Mouse (Mus musculus) midbrain, embryonic 15.5 days (tissue): ENCODE measurements around the gene Gm10300. TPM values are rescaled to one million over a fixed set of nuclear protein-coding genes. Genes with fewer than 3 reads are reported as not detected.

Source experiments
- ATAC-seq: fragments of 200-750 bp; cut with Nextera tagmentation; replicated peaks from 2 replicates; pipeline ENCODE4 v1.8.0; 2017; ENCODE audit warnings: moderate TSS enrichment
- H3K27ac ChIP-seq: fragments of 300-500 bp; sonication (generic); 2 replicates; pipeline ENCODE4 v1.5.1; 2015; ENCODE audit warnings: mild to moderate bottlenecking, inconsistent platforms
- H3K27me3 ChIP-seq: fragments of 300-500 bp; sonication (generic); replicated peaks from 2 replicates; pipeline ENCODE4 v1.6.1; 2015; ENCODE audit warnings: inconsistent platforms
- H3K36me3 ChIP-seq: fragments of 300-500 bp; sonication (generic); replicated peaks from 2 replicates; pipeline ENCODE4 v1.6.1; 2015; ENCODE audit warnings: inconsistent platforms
- H3K4me1 ChIP-seq: fragments of 300-500 bp; sonication (generic); 2 replicates; pipeline ENCODE4 v1.6.1; 2015; ENCODE audit warnings: inconsistent platforms
- H3K4me2 ChIP-seq: fragments of 300-500 bp; sonication (generic); 2 replicates; pipeline ENCODE4 v1.6.1; 2015; ENCODE audit warnings: inconsistent platforms, mild to moderate bottlenecking, moderate library complexity
- H3K4me3 ChIP-seq: fragments of 300-500 bp; sonication (generic); 2 replicates; pipeline ENCODE4 v1.5.1; 2015; ENCODE audit warnings: mild to moderate bottlenecking, inconsistent platforms
- H3K9ac ChIP-seq: fragments of 300-500 bp; sonication (generic); 2 replicates; pipeline ENCODE4 v1.6.1; 2015; ENCODE audit warnings: mild to moderate bottlenecking, inconsistent platforms
- H3K9me3 ChIP-seq: fragments of 300-500 bp; sonication (generic); 2 replicates; pipeline ENCODE4 v1.6.1; 2016; ENCODE audit warnings: inconsistent platforms
- WGBS: fragments of 180-500 bp; shearing (Covaris S2); methylation state at CpG from one replicate; pipeline ENCODE4 v1.1.7; 2015; ENCODE audit warnings: mixed read lengths; 5-methylcytosine and 5-hydroxymethylcytosine counted together
- polyA plus RNA-seq: library from polyadenylated mRNA; unstranded; fragments of >200 nt; fragmentation: Nextera tagmentation; extraction: Ambion mirVana; gene quantifications from 2 replicates; pipeline ENCODE4 v1.2.1, GENCODE M21; 2015

Gm10300 gene
- polyA plus RNA-seq, 1 experiment from 2014 or later: not detected

GRCm38 (mm10) chr4:132074933-132075769 is 654 bp downstream of the Gm10300 start, which contains the start of gene Epb41:
Gene Epb41, minus strand, starts transcription at chr4:132075321.
- peak; percentile 93 for ATAC-seq
- Histone ChIP-seq H3K27ac (no peak within 1 kb of the TSS), H3K4me3 (peak within 1 kb of the TSS; percentile 79), H3K4me1 (peaks cover 22% of the 10 kb centered on the region), H3K4me2 (peak within 1 kb of the TSS; percentile 100), H3K27me3 (peaks cover 19% of the 10 kb centered on the region), H3K9ac (peak within 1 kb of the TSS; percentile 54), H3K9me3 (no peaks in the 10 kb centered on the region), H3K36me3 (no peaks in the 10 kb centered on the region)
- WGBS: 2% methylated on average over 47 of the region's 47 CpGs

GRCm38 (mm10) chr4:132075796-132076195 is 1.3 kb downstream of the Gm10300 start:
- WGBS: 13% methylated on average over 1 of the region's 1 CpGs
- H3K27me3 ChIP-seq: peaks cover 19% of the 10 kb centered on the region
- H3K4me2 ChIP-seq: peak overlapping the region; percentile 100
- H3K36me3 ChIP-seq: no peaks in the 10 kb centered on the region
- H3K4me3 ChIP-seq: peak overlapping the region; percentile 79; the same call in 1 of the 2 replicates
- no peak overlapping the region for H3K27ac ChIP-seq
- peaks cover 22% of the 10 kb centered on the region for H3K4me1 ChIP-seq
- H3K9me3 ChIP-seq: no peaks in the 10 kb centered on the region
- ATAC-seq: no peak
- no peak overlapping the region for H3K9ac ChIP-seq

- no peak for ATAC-seq
- Histone ChIP-seq H3K4me2 (0 out of 2 replicates have a peak overlapping the region, but pooled peaks have one; percentile 3), H3K36me3 (no peaks in the 10 kb centered on the region), H3K4me3 (no peak overlapping the region), H3K9ac (no peak overlapping the region), H3K4me1 (peaks cover 22% of the 10 kb centered on the region), H3K27me3 (peaks cover 19% of the 10 kb centered on the region), H3K27ac (no peak overlapping the region), H3K9me3 (no peaks in the 10 kb centered on the region)
- 24% methylated on average over 20 of the region's 20 CpGs for WGBS
Observed at GRCm38 (mm10) chr4:132076480-132077405, 2.2 kb downstream of the Gm10300 start.

GRCm38 (mm10) chr4:132077445-132077844 is 2.9 kb downstream of the Gm10300 start:
- Histone ChIP-seq H3K9ac (no peak overlapping the region), H3K4me1 (peaks cover 22% of the 10 kb centered on the region), H3K4me2 (no peak overlapping the region), H3K27ac (no peak overlapping the region), H3K27me3 (peaks cover 19% of the 10 kb centered on the region), H3K4me3 (no peak overlapping the region), H3K36me3 (no peaks in the 10 kb centered on the region), H3K9me3 (no peaks in the 10 kb centered on the region)
- ATAC-seq: no peak
- 65% methylated on average over 7 of the region's 7 CpGs for WGBS

GRCm38 (mm10) chr4:132078296-132078714 is 3.8 kb downstream of the Gm10300 start:
- no peak for ATAC-seq

GRCm38 (mm10) chr4:132079555-132080275 is 5.2 kb downstream of the Gm10300 start:
- Histone ChIP-seq H3K9me3 (no peaks in the 10 kb centered on the region), H3K9ac (no peak overlapping the region), H3K4me2 (no peak overlapping the region), H3K27me3 (peaks cover 10% of the 10 kb centered on the region), H3K4me3 (no peak overlapping the region), H3K27ac (no peak overlapping the region), H3K36me3 (no peaks in the 10 kb centered on the region), H3K4me1 (peaks cover 14% of the 10 kb centered on the region)
- 10% methylated on average over 19 of the region's 19 CpGs for WGBS
- no peak for ATAC-seq

More at GRCm38 (mm10) chr4:132078296-132078714, 3.8 kb downstream of the Gm10300 start:
- WGBS: 61% methylated on average over 7 of the region's 7 CpGs
- Histone ChIP-seq H3K36me3 (no peaks in the 10 kb centered on the region), H3K9ac (no peak overlapping the region), H3K4me3 (no peak overlapping the region), H3K27me3 (peaks cover 18% of the 10 kb centered on the region), H3K4me1 (peaks cover 22% of the 10 kb centered on the region), H3K9me3 (no peaks in the 10 kb centered on the region), H3K27ac (no peak overlapping the region), H3K4me2 (no peak overlapping the region)

GRCm38 (mm10) chr4:132080492-132080983 is 6.0 kb downstream of the Gm10300 start:
- no peak for ATAC-seq
- H3K9ac ChIP-seq: no peak overlapping the region
- peaks cover 10% of the 10 kb centered on the region for H3K27me3 ChIP-seq
- peaks cover 8% of the 10 kb centered on the region; the same call in 1 of the 2 replicates for H3K4me1 ChIP-seq
- H3K27ac ChIP-seq: no peak overlapping the region
- H3K4me3 ChIP-seq: no peak overlapping the region
- no peaks in the 10 kb centered on the region for H3K36me3 ChIP-seq
- 65% methylated on average over 4 of the region's 4 CpGs for whole genome bisulfite sequencing
- no peak overlapping the region for H3K4me2 ChIP-seq
- no peaks in the 10 kb centered on the region for H3K9me3 ChIP-seq

- Histone ChIP-seq H3K27me3 (0 out of 2 replicates have a peak, but pooled peaks cover 1% of the 10 kb centered on the region), H3K4me1 (no peaks in the 10 kb centered on the region), H3K4me2 (no peak overlapping the region), H3K9ac (no peak overlapping the region), H3K4me3 (no peak overlapping the region), H3K9me3 (no peaks in the 10 kb centered on the region), H3K27ac (no peak overlapping the region), H3K36me3 (no peaks in the 10 kb centered on the region)
- ATAC-seq: no peak
- 78% methylated on average over 7 of the region's 7 CpGs for WGBS
Observed at GRCm38 (mm10) chr4:132085114-132085513, 10.6 kb downstream of the Gm10300 start.

GRCm38 (mm10) chr4:132088921-132089320 is 14.4 kb downstream of the Gm10300 start:
- H3K27me3 ChIP-seq: no peaks in the 10 kb centered on the region
- H3K27ac ChIP-seq: no peak overlapping the region
- H3K36me3 ChIP-seq: no peaks in the 10 kb centered on the region
- H3K4me1 ChIP-seq: no peaks in the 10 kb centered on the region
- H3K9ac ChIP-seq: no peak overlapping the region
- 20% methylated on average over 7 of the region's 7 CpGs for WGBS
- ATAC-seq: no peak
- no peak overlapping the region for H3K4me2 ChIP-seq
- no peaks in the 10 kb centered on the region for H3K9me3 ChIP-seq
- no peak overlapping the region for H3K4me3 ChIP-seq

GRCm38 (mm10) chr4:132093136-132093535 is 18.6 kb downstream of the Gm10300 start:
- no peak for ATAC-seq
- Histone ChIP-seq H3K9ac (no peak overlapping the region), H3K27ac (no peak overlapping the region), H3K4me3 (no peak overlapping the region), H3K4me2 (no peak overlapping the region), H3K4me1 (no peaks in the 10 kb centered on the region), H3K36me3 (no peaks in the 10 kb centered on the region), H3K9me3 (no peaks in the 10 kb centered on the region), H3K27me3 (no peaks in the 10 kb centered on the region)
- WGBS: 79% methylated on average over 6 of the region's 6 CpGs

- ATAC-seq: no peak
- Histone ChIP-seq H3K27me3 (no peaks in the 10 kb centered on the region), H3K4me3 (no peak overlapping the region), H3K36me3 (no peaks in the 10 kb centered on the region), H3K9me3 (no peaks in the 10 kb centered on the region), H3K4me1 (no peaks in the 10 kb centered on the region), H3K4me2 (no peak overlapping the region), H3K9ac (no peak overlapping the region), H3K27ac (no peak overlapping the region)
- 91% methylated on average over 5 of the region's 5 CpGs for WGBS
Observed at GRCm38 (mm10) chr4:132093928-132094327, 19.4 kb downstream of the Gm10300 start.
